Mouse (Mus musculus): ENCODE results near the gene Dcps. TPM values are rescaled to one million over a fixed set of nuclear protein-coding genes. Genes with fewer than 3 reads are reported as not detected.

Gene Dcps
- polyA plus RNA-seq, 1 experiment from 2014 or later, result 104 TPM

DNA sequence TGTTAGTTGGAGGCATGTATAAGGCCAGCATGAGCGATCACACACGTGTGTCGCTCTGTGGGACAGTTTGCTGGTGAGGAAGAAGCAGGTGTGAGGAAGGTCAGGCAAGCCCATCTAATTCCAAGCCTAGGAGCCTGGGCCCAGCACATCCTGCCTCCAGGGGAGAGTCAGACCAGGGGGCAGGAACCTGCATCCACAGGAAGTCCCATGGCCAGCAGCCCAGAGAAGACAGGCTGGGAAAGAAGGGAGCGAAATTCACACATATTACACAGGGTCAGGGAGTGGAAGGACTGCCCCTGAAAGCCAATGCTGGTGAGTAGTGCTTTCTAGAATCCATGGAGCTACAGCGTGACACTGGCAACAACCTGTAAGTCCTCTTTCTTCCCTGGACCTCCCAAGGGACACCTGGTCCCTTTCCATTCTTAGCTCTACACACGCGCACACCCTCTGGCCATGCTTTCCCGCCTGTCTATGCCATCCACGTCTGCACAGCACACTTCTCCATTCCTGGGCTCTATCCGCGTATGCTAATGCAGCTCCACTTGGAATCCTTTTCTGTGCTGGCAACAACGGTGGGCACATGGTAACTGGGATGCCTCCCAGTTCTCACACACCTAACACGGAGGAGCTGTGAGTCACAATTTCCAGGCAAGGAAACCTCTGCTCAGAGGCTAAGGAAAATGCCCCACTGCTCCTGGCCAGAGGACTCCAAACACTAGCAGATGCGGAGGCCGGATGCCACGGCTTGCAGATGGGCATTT, 44.0 kb downstream of the Dcps start:
- H3K27ac ChIP-seq (ENCODE audit: low read depth, low read length), result no peak overlapping the region
- ATAC-seq (replicated peaks; ENCODE audit: low FRiP score) (no peak), DNase-seq (ENCODE audit: low spot score) (peak; percentile 37)
- H3K4me3 ChIP-seq (ENCODE audit: low read depth, low read length), result no peak overlapping the region
- no peaks in the 10 kb centered on the region for H3K9me3 ChIP-seq (ENCODE audit: control insufficient read depth, low read length)
- H3K4me2 ChIP-seq (ENCODE audit: low read depth, low read length, severe bottlenecking), result no peak overlapping the region
- 92% methylated on average over 16 of the region's 16 CpGs for WGBS
- H3K36me3 ChIP-seq (ENCODE audit: control insufficient read depth, insufficient read depth, low read length), result no peaks in the 10 kb centered on the region
- no peaks in the 10 kb centered on the region for H3K4me1 ChIP-seq (replicated peaks; ENCODE audit: control insufficient read depth, insufficient read depth, low read length)
- no peaks in the 10 kb centered on the region for H3K27me3 ChIP-seq (ENCODE audit: control insufficient read depth, insufficient read depth, low read length)
- H3K9ac ChIP-seq (ENCODE audit: low read length), result no peak overlapping the region

DNA sequence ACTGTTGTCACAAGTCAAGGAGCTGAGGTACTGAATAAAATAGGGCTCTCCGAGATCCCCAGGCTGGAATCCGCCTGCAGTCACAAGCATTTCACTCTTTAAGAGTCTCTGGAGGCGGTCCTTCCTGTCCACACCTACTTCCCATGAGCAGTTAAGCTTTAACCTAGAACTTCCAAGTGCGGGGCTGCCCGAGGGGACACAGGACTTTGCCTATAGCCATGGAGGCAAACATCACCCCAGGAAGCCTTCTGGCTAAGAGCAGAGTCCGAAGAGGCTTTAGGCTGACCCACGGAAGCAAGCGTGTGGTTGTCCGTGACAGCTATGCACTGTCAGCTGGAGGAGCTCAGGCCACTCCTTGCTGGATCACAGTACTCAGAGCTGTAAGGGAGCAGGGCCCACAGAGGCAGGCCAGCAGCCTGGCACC, 46.9 kb downstream of the Dcps start:
- DNase-seq (ENCODE audit: low spot score) (peak; percentile 44), ATAC-seq (replicated peaks; ENCODE audit: low FRiP score) (no peak)
- no peaks in the 10 kb centered on the region for H3K4me1 ChIP-seq (replicated peaks; ENCODE audit: control insufficient read depth, insufficient read depth, low read length)
- H3K27ac ChIP-seq (ENCODE audit: low read depth, low read length), result no peak overlapping the region
- H3K9ac ChIP-seq (ENCODE audit: low read length), result no peak overlapping the region
- no peaks in the 10 kb centered on the region for H3K9me3 ChIP-seq (ENCODE audit: control insufficient read depth, low read length)
- no peak overlapping the region for H3K4me2 ChIP-seq (ENCODE audit: low read depth, low read length, severe bottlenecking)
- no peaks in the 10 kb centered on the region; the same call in 1 of the 2 replicates for H3K36me3 ChIP-seq (ENCODE audit: control insufficient read depth, insufficient read depth, low read length)
- WGBS, result 90% methylated on average over 9 of the region's 9 CpGs
- no peaks in the 10 kb centered on the region for H3K27me3 ChIP-seq (ENCODE audit: control insufficient read depth, insufficient read depth, low read length)
- no peak overlapping the region for H3K4me3 ChIP-seq (ENCODE audit: low read depth, low read length)

DNA sequence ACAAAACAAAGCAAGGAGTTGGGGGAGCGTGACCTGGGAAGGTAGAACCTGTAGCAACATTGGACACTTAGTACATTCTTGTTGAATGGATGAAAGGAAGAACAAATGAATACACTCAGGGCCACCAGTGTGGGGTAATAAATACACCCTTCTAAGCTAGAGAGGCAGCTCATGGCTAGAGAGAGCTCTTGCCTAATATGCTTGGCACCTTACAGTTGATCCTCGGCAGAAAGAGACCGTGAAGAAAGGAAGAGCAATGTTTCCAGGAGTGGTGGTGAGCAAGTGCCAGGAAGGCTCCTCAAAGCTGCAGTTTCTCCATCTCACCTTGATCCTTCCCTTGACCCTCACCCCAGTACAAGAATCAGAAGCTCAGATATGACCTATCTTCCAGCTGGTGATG, 47.3 kb downstream of the Dcps start:
- Histone ChIP-seq H3K4me3 (ENCODE audit: low read depth, low read length) (no peak overlapping the region), H3K27ac (ENCODE audit: low read depth, low read length) (no peak overlapping the region), H3K4me2 (ENCODE audit: low read depth, low read length, severe bottlenecking) (no peak overlapping the region), H3K9ac (ENCODE audit: low read length) (no peak overlapping the region), H3K9me3 (ENCODE audit: control insufficient read depth, low read length) (no peaks in the 10 kb centered on the region), H3K36me3 (ENCODE audit: control insufficient read depth, insufficient read depth, low read length) (no peaks in the 10 kb centered on the region; the same call in 1 of the 2 replicates), H3K27me3 (ENCODE audit: control insufficient read depth, insufficient read depth, low read length) (no peaks in the 10 kb centered on the region), H3K4me1 (replicated peaks; ENCODE audit: control insufficient read depth, insufficient read depth, low read length) (no peaks in the 10 kb centered on the region)
- WGBS, result 93% methylated on average over 3 of the region's 3 CpGs
- ATAC-seq (replicated peaks; ENCODE audit: low FRiP score), result no peak
- peak; percentile 29 for DNase-seq (ENCODE audit: low spot score)

DNA sequence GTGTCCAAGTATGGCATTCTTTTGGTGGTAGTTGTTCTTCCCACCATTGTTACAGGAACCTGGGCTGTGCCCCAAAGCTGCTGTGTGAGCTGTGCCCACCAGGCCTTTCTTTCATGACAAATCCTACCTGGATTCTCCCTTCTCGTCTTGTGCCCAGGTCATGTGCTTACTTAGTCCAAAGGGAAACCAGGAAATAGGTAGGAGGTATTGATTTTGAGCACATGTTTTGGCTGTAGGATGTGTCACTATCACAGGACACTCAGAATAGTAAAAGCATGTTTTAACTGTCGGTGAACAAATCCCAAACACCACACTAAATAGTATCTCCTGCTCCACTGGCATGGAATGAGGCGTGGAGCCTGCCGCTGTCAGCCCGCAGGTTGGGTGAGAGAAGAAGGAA, 48.3 kb downstream of the Dcps start:
- no peaks in the 10 kb centered on the region for H3K9me3 ChIP-seq (ENCODE audit: control insufficient read depth, low read length)
- DNase-seq (ENCODE audit: low spot score), result no peak
- WGBS, result 98% methylated on average over 5 of the region's 5 CpGs
- no peak overlapping the region for H3K27ac ChIP-seq (ENCODE audit: low read depth, low read length)
- ATAC-seq (replicated peaks; ENCODE audit: low FRiP score), result no peak
- H3K4me1 ChIP-seq (replicated peaks; ENCODE audit: control insufficient read depth, insufficient read depth, low read length), result no peaks in the 10 kb centered on the region
- no peak overlapping the region for H3K4me2 ChIP-seq (ENCODE audit: low read depth, low read length, severe bottlenecking)
- no peak overlapping the region for H3K9ac ChIP-seq (ENCODE audit: low read length)
- H3K27me3 ChIP-seq (ENCODE audit: control insufficient read depth, insufficient read depth, low read length), result no peaks in the 10 kb centered on the region
- H3K4me3 ChIP-seq (ENCODE audit: low read depth, low read length), result no peak overlapping the region
- no peaks in the 10 kb centered on the region; the same call in 1 of the 2 replicates for H3K36me3 ChIP-seq (ENCODE audit: control insufficient read depth, insufficient read depth, low read length)

DNA sequence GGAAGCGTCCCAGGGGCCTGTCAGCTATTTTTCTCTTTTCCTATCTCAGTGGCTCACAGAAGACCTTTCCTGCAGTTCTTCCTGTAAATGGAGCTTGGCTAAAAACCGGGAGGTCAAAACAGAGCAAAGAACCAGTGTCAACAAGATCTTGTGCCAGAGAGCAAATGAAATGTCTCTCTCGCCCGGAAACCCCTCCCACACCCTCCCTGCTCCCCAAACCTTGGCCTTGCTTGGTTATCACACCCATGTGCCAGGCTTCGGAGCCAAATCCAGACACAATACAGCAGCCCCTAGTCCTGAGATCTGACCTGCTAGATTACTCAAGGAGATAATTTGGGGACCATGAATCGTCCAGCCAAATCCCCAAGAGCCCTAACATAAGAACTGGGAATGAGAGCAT, 48.7 kb downstream of the Dcps start:
- ATAC-seq (replicated peaks; ENCODE audit: low FRiP score) (no peak), DNase-seq (ENCODE audit: low spot score) (no peak)
- H3K27me3 ChIP-seq (ENCODE audit: control insufficient read depth, insufficient read depth, low read length), result no peaks in the 10 kb centered on the region
- H3K36me3 ChIP-seq (ENCODE audit: control insufficient read depth, insufficient read depth, low read length), result no peaks in the 10 kb centered on the region; the same call in 1 of the 2 replicates
- H3K4me3 ChIP-seq (ENCODE audit: low read depth, low read length), result no peak overlapping the region
- no peak overlapping the region for H3K4me2 ChIP-seq (ENCODE audit: low read depth, low read length, severe bottlenecking)
- WGBS, result 83% methylated on average over 6 of the region's 6 CpGs
- no peak overlapping the region for H3K9ac ChIP-seq (ENCODE audit: low read length)
- no peaks in the 10 kb centered on the region for H3K4me1 ChIP-seq (replicated peaks; ENCODE audit: control insufficient read depth, insufficient read depth, low read length)
- H3K27ac ChIP-seq (ENCODE audit: low read depth, low read length), result no peak overlapping the region
- no peaks in the 10 kb centered on the region for H3K9me3 ChIP-seq (ENCODE audit: control insufficient read depth, low read length)

DNA sequence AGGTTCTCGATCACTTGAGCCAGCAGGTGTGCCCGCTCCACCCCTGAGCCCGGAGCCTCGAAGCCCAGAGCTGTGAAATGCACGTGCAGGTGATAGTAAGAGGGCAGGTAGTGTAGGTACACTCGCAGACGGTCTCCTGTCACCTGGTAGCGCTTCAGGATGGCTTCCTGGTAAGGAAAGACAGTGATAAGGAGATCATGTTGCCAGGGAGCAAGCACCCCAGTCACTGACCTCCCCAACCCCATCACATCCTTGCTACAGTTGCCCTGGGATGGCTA, 51.2 kb downstream of the Dcps start:
- Histone ChIP-seq H3K36me3 (ENCODE audit: control insufficient read depth, insufficient read depth, low read length) (no peaks in the 10 kb centered on the region; the same call in 1 of the 2 replicates), H3K27ac (ENCODE audit: low read depth, low read length) (no peak overlapping the region), H3K9ac (ENCODE audit: low read length) (no peak overlapping the region), H3K4me2 (ENCODE audit: low read depth, low read length, severe bottlenecking) (no peak overlapping the region), H3K4me3 (ENCODE audit: low read depth, low read length) (no peak overlapping the region), H3K4me1 (replicated peaks; ENCODE audit: control insufficient read depth, insufficient read depth, low read length) (no peaks in the 10 kb centered on the region), H3K27me3 (ENCODE audit: control insufficient read depth, insufficient read depth, low read length) (no peaks in the 10 kb centered on the region), H3K9me3 (ENCODE audit: control insufficient read depth, low read length) (no peaks in the 10 kb centered on the region)
- 93% methylated on average over 8 of the region's 8 CpGs for WGBS
- no peak for ATAC-seq (replicated peaks; ENCODE audit: low FRiP score)
- DNase-seq (ENCODE audit: low spot score), result no peak

DNA sequence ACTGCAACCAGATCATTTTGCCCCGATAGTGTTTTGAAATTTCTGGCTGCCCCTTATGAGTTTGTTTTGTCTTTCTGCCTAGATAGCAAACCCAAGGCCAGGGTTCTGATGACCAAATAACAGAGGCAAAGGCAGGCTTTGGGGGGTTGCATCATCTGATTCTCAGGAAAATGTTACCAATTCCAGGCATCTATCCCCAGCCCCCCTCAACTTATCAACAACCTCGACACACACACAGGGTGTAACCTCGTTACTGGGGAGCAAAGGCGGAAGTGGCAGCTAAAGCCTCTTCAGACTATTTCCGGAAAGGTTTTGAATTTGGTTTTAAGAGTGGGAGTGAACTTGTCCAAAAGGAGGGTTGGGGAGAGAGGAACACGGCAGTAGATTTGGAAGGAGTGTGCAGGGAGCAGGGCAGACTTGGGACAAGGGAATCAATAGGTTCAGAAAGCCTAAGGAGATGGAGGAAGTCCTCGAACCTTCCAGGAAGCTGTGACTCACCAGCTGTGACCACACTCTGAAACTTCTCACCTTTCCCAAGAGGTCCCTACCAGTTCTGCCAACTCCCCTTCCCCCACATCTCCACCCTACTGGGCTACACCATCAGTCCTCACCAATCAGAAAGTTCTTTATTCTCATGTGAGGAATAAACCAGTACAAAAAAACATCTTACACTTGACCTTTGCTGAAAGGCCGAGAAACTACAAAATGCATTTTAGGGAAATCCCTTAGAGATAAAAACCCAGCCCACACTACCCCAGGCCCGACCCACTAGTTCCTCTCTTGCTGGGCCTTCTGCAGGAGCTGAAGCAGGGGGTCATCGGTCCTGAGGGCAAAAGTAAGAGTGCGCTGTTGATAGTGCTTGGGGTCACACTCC, 51.8 kb downstream of the Dcps start:
- WGBS, result 82% methylated on average over 11 of the region's 11 CpGs
- no peaks in the 10 kb centered on the region for H3K4me1 ChIP-seq (replicated peaks; ENCODE audit: control insufficient read depth, insufficient read depth, low read length)
- no peak overlapping the region for H3K4me3 ChIP-seq (ENCODE audit: low read depth, low read length)
- no peak overlapping the region for H3K27ac ChIP-seq (ENCODE audit: low read depth, low read length)
- no peak overlapping the region for H3K4me2 ChIP-seq (ENCODE audit: low read depth, low read length, severe bottlenecking)
- no peak for ATAC-seq (replicated peaks; ENCODE audit: low FRiP score)
- no peaks in the 10 kb centered on the region; the same call in 1 of the 2 replicates for H3K36me3 ChIP-seq (ENCODE audit: control insufficient read depth, insufficient read depth, low read length)
- H3K9ac ChIP-seq (ENCODE audit: low read length), result no peak overlapping the region
- H3K9me3 ChIP-seq (ENCODE audit: control insufficient read depth, low read length), result no peaks in the 10 kb centered on the region
- H3K27me3 ChIP-seq (ENCODE audit: control insufficient read depth, insufficient read depth, low read length), result no peaks in the 10 kb centered on the region
- no peak for DNase-seq (ENCODE audit: low spot score)

DNA sequence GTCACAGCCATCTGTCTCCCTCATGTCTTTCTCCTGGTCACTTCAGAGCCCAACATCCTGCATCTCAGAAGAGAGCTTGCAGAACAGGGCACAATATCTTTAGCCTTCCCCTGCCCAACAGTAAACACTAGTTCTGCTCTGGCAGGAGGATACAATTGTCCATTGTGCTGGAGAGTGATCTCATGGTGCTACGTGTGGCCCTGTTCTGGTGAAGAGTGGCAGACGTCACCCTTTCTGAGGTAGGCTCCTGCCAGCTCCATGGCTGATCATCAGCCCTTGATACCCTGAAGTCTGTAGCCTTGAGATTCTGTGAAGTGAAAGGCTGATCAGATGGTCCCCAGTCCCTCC, 52.4 kb downstream of the Dcps start:
- H3K27ac ChIP-seq (ENCODE audit: low read depth, low read length), result no peak overlapping the region
- H3K9ac ChIP-seq (ENCODE audit: low read length), result no peak overlapping the region
- no peaks in the 10 kb centered on the region for H3K9me3 ChIP-seq (ENCODE audit: control insufficient read depth, low read length)
- WGBS, result 66% methylated on average over 2 of the region's 2 CpGs
- H3K4me3 ChIP-seq (ENCODE audit: low read depth, low read length), result no peak overlapping the region
- no peak for ATAC-seq (replicated peaks; ENCODE audit: low FRiP score)
- no peak for DNase-seq (ENCODE audit: low spot score)
- H3K27me3 ChIP-seq (ENCODE audit: control insufficient read depth, insufficient read depth, low read length), result no peaks in the 10 kb centered on the region
- no peak overlapping the region for H3K4me2 ChIP-seq (ENCODE audit: low read depth, low read length, severe bottlenecking)
- no peaks in the 10 kb centered on the region for H3K4me1 ChIP-seq (replicated peaks; ENCODE audit: control insufficient read depth, insufficient read depth, low read length)
- no peaks in the 10 kb centered on the region; the same call in 1 of the 2 replicates for H3K36me3 ChIP-seq (ENCODE audit: control insufficient read depth, insufficient read depth, low read length)

Data from forebrain, embryonic 11.5 days (tissue).